Mouse (Mus musculus) embryonic facial prominence, embryonic 12.5 days (tissue): Measurements from ENCODE around the gene Psme3. TPM values are rescaled to one million over a fixed set of nuclear protein-coding genes. Genes with fewer than 3 reads are reported as not detected.

Source experiments
- ATAC-seq: fragments of 200-750 bp; cut with Nextera tagmentation; 2 replicates; pipeline ENCODE4 v1.8.0; 2017; ENCODE audit not compliant: insufficient number of reproducible peaks, insufficient read depth, low FRiP score, low TSS enrichment
- H3K27ac ChIP-seq: fragments of 300-500 bp; sonication (generic); 2 replicates; pipeline ENCODE4 v1.5.1; 2016; ENCODE audit warnings: mild to moderate bottlenecking
- H3K27me3 ChIP-seq: fragments of 300-500 bp; sonication (generic); 2 replicates; pipeline ENCODE4 v1.6.1; 2016; ENCODE audit warnings: mild to moderate bottlenecking, moderate library complexity
- H3K36me3 ChIP-seq: fragments of 300-500 bp; sonication (generic); 2 replicates; pipeline ENCODE4 v1.6.1; 2016; ENCODE audit warnings: mild to moderate bottlenecking
- H3K4me1 ChIP-seq: fragments of 300-500 bp; sonication (generic); 2 replicates; pipeline ENCODE4 v1.6.1; 2016
- H3K4me2 ChIP-seq: fragments of 300-500 bp; sonication (generic); replicated peaks from 2 replicates; pipeline ENCODE4 v1.6.1; 2016; ENCODE audit warnings: mild to moderate bottlenecking, moderate library complexity
- H3K4me3 ChIP-seq: fragments of 300-500 bp; sonication (generic); 2 replicates; pipeline ENCODE4 v1.5.1; 2016; ENCODE audit warnings: mild to moderate bottlenecking
- H3K9ac ChIP-seq: fragments of 300-500 bp; sonication (generic); 2 replicates; pipeline ENCODE4 v1.6.1; 2016; ENCODE audit warnings: mild to moderate bottlenecking, moderate library complexity
- H3K9me3 ChIP-seq: fragments of 300-500 bp; sonication (generic); 2 replicates; pipeline ENCODE4 v1.6.1; 2016; ENCODE audit warnings: mild to moderate bottlenecking, moderate library complexity
- WGBS: fragments of 180-500 bp; shearing (Covaris S2); methylation state at CpG from one replicate; pipeline ENCODE4 v1.1.7; 2016; 5-methylcytosine and 5-hydroxymethylcytosine counted together
- polyA plus RNA-seq: library from polyadenylated mRNA; unstranded; fragments of >200 nt; fragmentation: Nextera tagmentation; extraction: Ambion mirVana; gene quantifications from 2 replicates; pipeline ENCODE4 v1.2.1, GENCODE M21; 2016

Psme3 gene
- polyA plus RNA-seq, 1 experiment from 2014 or later: 172 TPM

DNA sequence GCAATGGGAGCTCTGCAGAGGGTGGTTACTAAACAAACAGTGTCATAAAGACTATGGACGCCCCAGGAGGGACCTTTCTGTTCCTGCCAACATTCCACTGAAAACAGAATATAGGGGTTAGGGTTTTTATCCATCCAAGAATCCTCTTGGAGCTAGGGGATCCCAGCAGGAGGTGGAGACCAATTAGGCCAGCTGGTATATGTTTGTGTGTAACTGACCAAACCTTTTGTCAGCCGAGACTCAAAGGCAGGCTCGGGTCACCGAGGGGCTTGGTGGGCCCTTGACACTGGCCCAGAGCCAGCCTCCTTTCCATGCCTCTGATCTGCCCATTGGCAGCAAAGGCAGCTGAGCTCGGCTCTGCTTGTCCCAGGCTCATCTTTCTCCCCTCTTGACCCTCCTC is 33.1 kb upstream of the Psme3 start:
- Histone ChIP-seq H3K4me2 (no peak overlapping the region), H3K9ac (no peak overlapping the region), H3K27me3 (no peaks in the 10 kb centered on the region), H3K9me3 (no peaks in the 10 kb centered on the region), H3K36me3 (peaks cover 4% of the 10 kb centered on the region; the same call in 1 of the 2 replicates), H3K4me3 (no peak overlapping the region), H3K27ac (no peak overlapping the region), H3K4me1 (peaks cover 4% of the 10 kb centered on the region)
- WGBS: 35% methylated on average over 5 of the region's 5 CpGs
- ATAC-seq: no peak

GRCm38 (mm10) chr11:101283805-101284204 is 32.2 kb upstream of the Psme3 start:
- no peak overlapping the region for H3K27ac ChIP-seq
- H3K4me1 ChIP-seq: no peaks in the 10 kb centered on the region
- peaks cover 11% of the 10 kb centered on the region for H3K36me3 ChIP-seq
- H3K9ac ChIP-seq: no peak overlapping the region
- H3K27me3 ChIP-seq: no peaks in the 10 kb centered on the region
- H3K4me3 ChIP-seq: no peak overlapping the region
- no peak for ATAC-seq
- 66% methylated on average over 4 of the region's 4 CpGs for WGBS
- no peak overlapping the region for H3K4me2 ChIP-seq
- no peaks in the 10 kb centered on the region for H3K9me3 ChIP-seq

DNA sequence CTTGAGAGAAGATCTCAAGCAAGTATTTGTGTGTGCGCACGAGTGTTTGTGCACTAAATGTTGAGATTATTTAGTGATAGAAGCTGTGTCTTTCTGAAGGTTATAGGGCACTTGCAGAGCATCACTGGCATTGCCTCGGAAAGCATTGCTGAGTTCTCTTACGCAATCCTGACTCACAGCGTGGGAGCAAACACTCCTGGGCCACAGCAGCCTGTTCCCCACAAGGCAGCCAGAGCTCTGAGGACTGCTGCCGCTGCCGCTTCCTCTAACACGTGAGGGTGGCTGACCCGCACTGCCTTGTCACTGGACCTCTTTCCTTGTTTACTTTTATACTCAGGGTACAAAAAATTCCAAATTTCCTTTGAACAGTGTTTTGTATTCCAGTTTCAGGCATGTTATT is 28.7 kb upstream of the Psme3 start:
- WGBS: 89% methylated on average over 9 of the region's 9 CpGs
- H3K4me3 ChIP-seq: no peak overlapping the region
- no peak for ATAC-seq

DNA sequence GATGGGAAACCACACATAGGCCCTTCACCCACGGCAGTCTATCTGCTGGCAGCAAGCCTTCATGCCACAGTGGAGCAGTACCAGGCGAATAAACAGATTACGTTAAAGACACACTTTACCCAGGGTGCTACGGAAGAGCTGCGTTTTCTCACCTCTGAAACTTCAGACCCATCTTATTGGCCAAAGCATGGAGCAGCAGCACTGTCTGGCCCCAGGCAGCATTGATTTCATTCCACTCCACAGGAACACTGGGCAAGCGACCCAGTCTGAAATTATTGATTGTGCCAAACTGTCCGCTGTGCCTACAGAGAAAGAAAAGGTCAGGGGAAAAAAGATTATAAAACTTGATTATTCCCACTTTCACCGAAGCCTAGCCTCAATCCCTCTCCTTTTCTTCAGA is 24.8 kb upstream of the Psme3 start:
- no peak for ATAC-seq
- WGBS: 96% methylated on average over 8 of the region's 8 CpGs
- no peak overlapping the region for H3K9ac ChIP-seq
- no peak overlapping the region for H3K4me2 ChIP-seq
- H3K9me3 ChIP-seq: no peaks in the 10 kb centered on the region
- peaks cover 74% of the 10 kb centered on the region for H3K36me3 ChIP-seq
- H3K27ac ChIP-seq: no peak overlapping the region
- H3K4me1 ChIP-seq: no peaks in the 10 kb centered on the region
- no peaks in the 10 kb centered on the region for H3K27me3 ChIP-seq
- no peak overlapping the region for H3K4me3 ChIP-seq

More for the DNA sequence above, 28.7 kb upstream of the Psme3 start:
- H3K9ac ChIP-seq: no peak overlapping the region
- peaks cover 45% of the 10 kb centered on the region for H3K36me3 ChIP-seq
- H3K4me1 ChIP-seq: no peaks in the 10 kb centered on the region
- no peak overlapping the region for H3K4me2 ChIP-seq
- H3K27ac ChIP-seq: no peak overlapping the region
- no peaks in the 10 kb centered on the region for H3K9me3 ChIP-seq
- no peaks in the 10 kb centered on the region for H3K27me3 ChIP-seq

GRCm38 (mm10) chr11:101295191-101295590 is 20.8 kb upstream of the Psme3 start:
- no peaks in the 10 kb centered on the region for H3K27me3 ChIP-seq
- no peak for ATAC-seq
- WGBS: 94% methylated on average over 8 of the region's 8 CpGs
- H3K27ac ChIP-seq: no peak overlapping the region
- no peaks in the 10 kb centered on the region for H3K4me1 ChIP-seq
- H3K9me3 ChIP-seq: no peaks in the 10 kb centered on the region
- H3K4me3 ChIP-seq: no peak overlapping the region
- peaks cover 71% of the 10 kb centered on the region for H3K36me3 ChIP-seq
- H3K4me2 ChIP-seq: no peak overlapping the region
- H3K9ac ChIP-seq: no peak overlapping the region

GRCm38 (mm10) chr11:101300881-101301280 is 15.1 kb upstream of the Psme3 start:
- 66% methylated on average over 7 of the region's 7 CpGs for WGBS
- H3K4me2 ChIP-seq: peak overlapping the region; percentile 96
- H3K27me3 ChIP-seq: no peaks in the 10 kb centered on the region
- H3K36me3 ChIP-seq: peaks cover 19% of the 10 kb centered on the region
- H3K9ac ChIP-seq: peak overlapping the region; percentile 77; the same call in 1 of the 2 replicates
- peaks cover 13% of the 10 kb centered on the region for H3K4me1 ChIP-seq
- peak overlapping the region; percentile 92 for H3K4me3 ChIP-seq
- no peaks in the 10 kb centered on the region for H3K9me3 ChIP-seq
- no peak overlapping the region for H3K27ac ChIP-seq
- no peak for ATAC-seq

DNA sequence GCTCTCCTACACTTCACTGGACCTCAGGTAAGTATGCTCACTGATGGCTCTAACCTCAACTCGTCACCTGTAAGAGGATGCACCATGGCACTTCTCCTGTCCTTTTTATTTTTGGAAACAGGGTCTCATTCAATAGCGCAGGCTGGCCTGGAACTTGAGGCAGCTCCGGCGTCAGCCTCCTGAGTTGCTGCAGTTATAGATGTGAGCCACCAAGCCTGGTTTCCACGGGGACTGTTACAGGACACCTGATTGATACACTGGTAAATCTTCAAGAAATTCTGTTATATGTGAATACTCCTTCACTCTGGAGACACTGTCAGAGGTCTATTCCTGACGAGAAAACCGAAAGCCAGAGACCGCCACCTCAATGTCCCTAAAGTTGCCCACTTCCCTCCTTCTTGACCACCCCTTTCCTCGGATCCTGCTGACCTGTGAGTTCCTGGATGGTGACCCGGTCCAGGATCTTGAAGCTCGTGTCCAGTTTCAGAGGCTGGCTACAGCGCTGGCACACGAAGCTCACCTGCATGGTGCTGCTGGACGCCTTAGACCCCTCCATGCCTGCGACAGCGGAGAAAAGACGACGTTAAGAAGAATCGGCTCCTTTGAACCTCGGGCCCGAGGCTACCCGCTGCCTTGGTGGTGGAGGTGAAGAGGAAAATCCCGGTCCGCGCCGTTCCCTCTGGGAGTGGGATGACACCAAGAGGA is 14.6 kb upstream of the Psme3 start:
- no peaks in the 10 kb centered on the region for H3K9me3 ChIP-seq
- H3K4me3 ChIP-seq: peak overlapping the region; percentile 92
- no peaks in the 10 kb centered on the region for H3K27me3 ChIP-seq
- no peak for ATAC-seq
- peaks cover 18% of the 10 kb centered on the region for H3K36me3 ChIP-seq
- H3K4me1 ChIP-seq: peaks cover 13% of the 10 kb centered on the region
- H3K4me2 ChIP-seq: peak overlapping the region; percentile 96
- WGBS: 13% methylated on average over 26 of the region's 26 CpGs
- peak overlapping the region; percentile 77 for H3K9ac ChIP-seq
- H3K27ac ChIP-seq: no peak overlapping the region

DNA sequence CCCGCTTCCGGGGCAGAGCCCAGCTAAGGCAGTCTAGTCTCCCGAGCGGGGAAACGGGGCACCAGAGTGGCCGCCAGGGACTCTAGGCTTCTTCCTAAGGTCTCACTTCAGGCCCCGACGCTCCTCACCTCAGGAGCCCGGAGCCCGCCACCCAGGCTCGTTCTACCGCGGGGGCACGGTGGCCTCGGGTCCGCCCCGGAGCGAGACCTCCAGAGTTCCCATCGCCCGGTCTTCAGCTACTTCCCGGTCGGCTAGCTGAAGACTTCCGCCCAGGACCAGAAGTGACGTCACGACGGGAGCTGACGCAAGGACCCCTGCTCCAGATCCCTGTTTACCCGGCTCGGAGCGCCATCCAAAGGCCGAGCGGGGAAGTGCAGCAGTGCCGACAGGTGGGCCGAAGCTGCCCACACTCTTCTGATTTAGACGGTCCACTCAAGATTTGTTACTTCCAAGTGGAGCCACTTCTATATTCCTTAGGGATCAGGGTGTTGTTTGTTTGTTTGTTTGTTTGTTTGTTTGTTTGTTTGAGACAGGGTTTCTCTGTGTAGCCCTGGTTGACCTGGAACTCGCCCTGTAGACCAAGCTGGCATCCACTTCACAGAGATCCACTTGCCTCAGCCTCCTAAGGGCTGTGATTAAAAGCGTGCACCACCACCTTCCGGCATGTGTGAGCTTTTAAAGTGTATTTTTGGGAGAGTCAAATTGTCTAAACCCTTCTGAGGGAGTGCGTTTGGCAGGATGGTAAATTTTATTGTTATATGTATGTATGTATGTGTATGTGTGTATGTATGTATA is 13.8 kb upstream of the Psme3 start, which contains the start of gene Becn1:
Gene Becn1 (minus strand): TSS at position 283 of the 795 bp plus-strand sequence.
- no peaks in the 10 kb centered on the region for H3K9me3 ChIP-seq
- peak within 1 kb of the TSS; percentile 96 for H3K4me2 ChIP-seq
- WGBS: 6% methylated on average over 39 of the region's 39 CpGs
- no peaks in the 10 kb centered on the region for H3K27me3 ChIP-seq
- peaks cover 13% of the 10 kb centered on the region for H3K4me1 ChIP-seq
- H3K9ac ChIP-seq: peak within 1 kb of the TSS; percentile 77
- no peak within 1 kb of the TSS for H3K27ac ChIP-seq
- H3K36me3 ChIP-seq: peaks cover 13% of the 10 kb centered on the region
- ATAC-seq: peak; percentile 77; the same call in 1 of the 2 replicates
- peak within 1 kb of the TSS; percentile 92 for H3K4me3 ChIP-seq

GRCm38 (mm10) chr11:101307744-101308143 is 8.3 kb upstream of the Psme3 start:
- H3K9ac ChIP-seq: no peak overlapping the region
- no peak overlapping the region for H3K4me2 ChIP-seq
- H3K4me1 ChIP-seq: no peaks in the 10 kb centered on the region
- ATAC-seq: no peak
- no peaks in the 10 kb centered on the region for H3K27me3 ChIP-seq
- no peak overlapping the region for H3K27ac ChIP-seq
- no peak overlapping the region for H3K4me3 ChIP-seq
- H3K9me3 ChIP-seq: no peaks in the 10 kb centered on the region
- H3K36me3 ChIP-seq: no peaks in the 10 kb centered on the region
- WGBS: 43% methylated on average over 5 of the region's 5 CpGs

- Histone ChIP-seq H3K36me3 (no peaks in the 10 kb centered on the region), H3K27me3 (no peaks in the 10 kb centered on the region), H3K4me3 (no peak overlapping the region), H3K9ac (no peak overlapping the region), H3K4me2 (no peak overlapping the region), H3K9me3 (no peaks in the 10 kb centered on the region), H3K27ac (no peak overlapping the region), H3K4me1 (no peaks in the 10 kb centered on the region)
- WGBS: 79% methylated on average over 3 of the region's 3 CpGs
- ATAC-seq: no peak
These were observed 4.9 kb upstream of the Psme3 start for GRCm38 (mm10) chr11:101311083-101311482.

DNA sequence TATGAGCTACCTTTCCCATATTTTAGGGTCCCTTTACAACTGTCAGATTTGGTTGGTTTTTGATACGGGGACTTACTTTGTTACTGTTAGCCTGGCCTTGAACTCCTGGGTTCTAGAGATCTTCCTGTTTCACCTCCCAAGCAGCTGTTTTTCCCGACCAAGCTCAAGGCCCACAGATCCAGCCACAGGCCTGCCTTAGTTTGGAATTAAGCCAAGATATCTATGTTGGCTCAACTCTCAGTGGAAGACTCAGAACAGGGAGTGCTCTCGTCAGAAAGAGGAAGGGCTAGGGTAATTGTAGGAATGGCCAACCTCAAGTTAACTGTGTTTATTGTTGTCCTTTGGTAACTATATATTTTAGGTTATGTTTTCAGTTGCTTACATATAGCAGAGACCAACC is 3.9 kb upstream of the Psme3 start:
- Histone ChIP-seq H3K27me3 (no peaks in the 10 kb centered on the region), H3K4me2 (no peak overlapping the region), H3K4me3 (no peak overlapping the region), H3K9ac (no peak overlapping the region), H3K36me3 (no peaks in the 10 kb centered on the region), H3K9me3 (no peaks in the 10 kb centered on the region), H3K4me1 (peaks cover 6% of the 10 kb centered on the region), H3K27ac (no peak overlapping the region)
- no peak for ATAC-seq
- WGBS: 78% methylated on average over 3 of the region's 3 CpGs

DNA sequence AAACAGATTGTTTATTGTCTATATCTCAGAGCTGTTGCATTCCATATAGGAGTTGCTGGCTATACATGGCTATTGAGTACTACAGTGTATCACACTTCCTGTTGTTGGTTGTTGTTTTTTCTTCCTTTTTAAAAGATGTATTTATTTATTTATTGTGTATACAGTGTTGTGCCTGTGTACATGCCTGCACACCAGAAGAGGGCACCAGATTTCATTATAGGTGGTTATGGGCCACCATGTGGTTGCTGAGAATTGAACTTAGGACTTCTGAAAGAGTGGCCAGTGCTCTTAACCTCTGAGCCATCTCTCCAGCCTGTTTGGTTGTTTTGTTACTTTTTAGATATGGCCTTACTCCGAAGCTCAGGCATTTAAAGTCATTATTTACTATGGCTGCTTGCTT is 1.4 kb upstream of the Psme3 start:
- no peak overlapping the region for H3K4me3 ChIP-seq
- no peak overlapping the region for H3K4me2 ChIP-seq
- no peak overlapping the region for H3K27ac ChIP-seq
- WGBS: 93% methylated on average over 1 of the region's 1 CpGs
- H3K9ac ChIP-seq: no peak overlapping the region
- H3K9me3 ChIP-seq: no peaks in the 10 kb centered on the region
- peaks cover 12% of the 10 kb centered on the region for H3K36me3 ChIP-seq
- H3K27me3 ChIP-seq: no peaks in the 10 kb centered on the region
- no peak for ATAC-seq
- peaks cover 11% of the 10 kb centered on the region for H3K4me1 ChIP-seq
